Mouse (Mus musculus) liver, adult 2 months (tissue): ENCODE results near the gene Omt2b. TPM values are rescaled to one million over a fixed set of nuclear protein-coding genes. Genes with fewer than 3 reads are reported as not detected.
"Not testable (repeated sequence)": the region's sequence is repeated elsewhere in the genome, so short reads cannot be mapped to it uniquely, and the experiment has no call there.

ENCODE experiments used
- DNase-seq: peaks from one replicate; pipeline ENCODE4 v3.0.0-alpha.2; 2011; ENCODE audit warnings: low read depth, low spot score; ENCODE audit errors: extremely low read depth
- H3K27ac ChIP-seq: fragments of 200-500 bp; replicated peaks from 2 replicates; pipeline ENCODE4 v1.5.1; 2012; ENCODE audit warnings: low read depth, mild to moderate bottlenecking, control low read depth, inconsistent platforms, low read length; ENCODE audit not compliant: insufficient read depth
- H3K27me3 ChIP-seq: fragments of 200-500 bp; 2 replicates; pipeline ENCODE4 v1.6.1; 2012; ENCODE audit warnings: mild to moderate bottlenecking, moderate library complexity, low read length, inconsistent platforms; ENCODE audit not compliant: control insufficient read depth, insufficient read depth
- H3K36me3 ChIP-seq: fragments of 200-500 bp; 2 replicates; pipeline ENCODE4 v1.6.1; 2012; ENCODE audit warnings: low read length, inconsistent platforms; ENCODE audit not compliant: control insufficient read depth, insufficient read depth
- H3K4me1 ChIP-seq: fragments of 200-500 bp; 2 replicates; pipeline ENCODE4 v1.6.1; 2011; ENCODE audit warnings: low read length; ENCODE audit not compliant: control insufficient read depth, insufficient read depth
- H3K4me3 ChIP-seq: fragments of 200-500 bp; 2 replicates; pipeline ENCODE4 v1.5.1; 2011; ENCODE audit warnings: low read depth, mild to moderate bottlenecking, control low read depth, low read length, moderate library complexity; ENCODE audit not compliant: insufficient read depth
- H3K79me2 ChIP-seq: fragments of 200-500 bp; 2 replicates; pipeline ENCODE4 v1.6.1; 2012; ENCODE audit warnings: inconsistent platforms, mild to moderate bottlenecking, low read length, moderate library complexity; ENCODE audit not compliant: control insufficient read depth, insufficient read depth
- H3K9ac ChIP-seq: fragments of 200-500 bp; 2 replicates; pipeline ENCODE4 v1.6.1; 2012; ENCODE audit warnings: low read depth, mild to moderate bottlenecking, control low read depth, inconsistent platforms, low read length
- CTCF ChIP-seq: fragments of 200-500 bp; IDR thresholded peaks from 2 replicates; pipeline ENCODE4 v1.5.1; 2011; ENCODE audit warnings: low read depth, low read length, control low read depth
- POLR2A ChIP-seq: fragments of 200-500 bp; IDR thresholded peaks from 2 replicates; pipeline ENCODE4 v1.6.1; 2011; ENCODE audit warnings: low read length, control low read depth; ENCODE audit not compliant: insufficient read depth; ENCODE audit errors: extremely low read depth
- WGBS: fragments of 180-500 bp; shearing (Covaris S2); methylation state at CpG from one replicate; pipeline ENCODE4 v1.1.7; 2018; 5-methylcytosine and 5-hydroxymethylcytosine counted together
- polyA plus RNA-seq: library from polyadenylated mRNA; depleted of rRNA; stranded (reverse); fragments of >200 nt; gene quantifications from 2 replicates; pipeline ENCODE4 v1.2.3, GENCODE M21; 2012
- total RNA-seq: library from RNA; depleted of rRNA; stranded (reverse); fragments of >200 nt; gene quantifications from 2 replicates; pipeline ENCODE4 v1.2.3, GENCODE M21; 2014

Omt2b gene
- total and polyA plus RNA-seq, 2 experiments = not detected

- H3K27ac ChIP-seq = no peak overlapping the region
- H3K4me3 ChIP-seq = no peak overlapping the region
- no peak overlapping the region for H3K9ac ChIP-seq
- no peaks in the 10 kb centered on the region for H3K27me3 ChIP-seq
- DNase-seq = no peak
- H3K79me2 ChIP-seq = no peaks in the 10 kb centered on the region
- no peak for TF ChIP-seq CTCF
- no peak for TF ChIP-seq POLR2A
- 56% methylated on average over 2 of the region's 2 CpGs for WGBS
- no peaks in the 10 kb centered on the region for H3K36me3 ChIP-seq
- H3K4me1 ChIP-seq = no peaks in the 10 kb centered on the region
Observed at GRCm38 (mm10) chr9:78360484-78360872, 33.1 kb downstream of the Omt2b start.

GRCm38 (mm10) chr9:78363374-78363773 is 36.0 kb downstream of the Omt2b start:
- Histone ChIP-seq H3K27ac (no peak overlapping the region), H3K4me3 (no peak overlapping the region), H3K27me3 (no peaks in the 10 kb centered on the region), H3K36me3 (no peaks in the 10 kb centered on the region), H3K79me2 (no peaks in the 10 kb centered on the region), H3K9ac (no peak overlapping the region), H3K4me1 (no peaks in the 10 kb centered on the region)
- TF ChIP-seq POLR2A (no peak), CTCF (no peak)
- WGBS = 66% methylated on average over 6 of the region's 6 CpGs
- no peak for DNase-seq

DNA sequence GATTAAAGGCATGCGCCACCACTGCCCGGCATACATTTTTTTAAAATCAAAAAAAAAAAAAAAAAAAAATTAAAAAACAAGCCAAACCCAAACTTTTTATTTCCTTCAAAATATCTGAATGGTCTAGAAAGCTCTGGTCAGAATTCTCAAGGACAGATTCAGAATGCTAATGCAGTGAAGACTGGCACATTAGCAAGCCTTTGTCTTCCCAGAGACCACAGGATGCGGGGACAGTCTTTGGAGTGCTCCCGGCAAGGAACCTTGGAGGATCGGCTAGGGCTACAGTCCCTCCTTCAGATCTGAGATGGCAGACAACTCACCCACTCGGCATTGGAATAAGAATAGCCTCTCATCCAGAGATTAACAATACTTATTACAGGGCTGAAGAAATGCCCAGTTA is 37.3 kb downstream of the Omt2b start:
- 96% methylated on average over 6 of the region's 6 CpGs for WGBS
- no peaks in the 10 kb centered on the region for H3K27me3 ChIP-seq
- no peaks in the 10 kb centered on the region for H3K79me2 ChIP-seq
- no peaks in the 10 kb centered on the region for H3K36me3 ChIP-seq
- DNase-seq = no peak
- H3K9ac ChIP-seq = no peak overlapping the region
- no peak for TF ChIP-seq CTCF
- TF ChIP-seq POLR2A = no peak
- no peak overlapping the region for H3K27ac ChIP-seq
- H3K4me3 ChIP-seq = no peak overlapping the region
- no peaks in the 10 kb centered on the region for H3K4me1 ChIP-seq

DNA sequence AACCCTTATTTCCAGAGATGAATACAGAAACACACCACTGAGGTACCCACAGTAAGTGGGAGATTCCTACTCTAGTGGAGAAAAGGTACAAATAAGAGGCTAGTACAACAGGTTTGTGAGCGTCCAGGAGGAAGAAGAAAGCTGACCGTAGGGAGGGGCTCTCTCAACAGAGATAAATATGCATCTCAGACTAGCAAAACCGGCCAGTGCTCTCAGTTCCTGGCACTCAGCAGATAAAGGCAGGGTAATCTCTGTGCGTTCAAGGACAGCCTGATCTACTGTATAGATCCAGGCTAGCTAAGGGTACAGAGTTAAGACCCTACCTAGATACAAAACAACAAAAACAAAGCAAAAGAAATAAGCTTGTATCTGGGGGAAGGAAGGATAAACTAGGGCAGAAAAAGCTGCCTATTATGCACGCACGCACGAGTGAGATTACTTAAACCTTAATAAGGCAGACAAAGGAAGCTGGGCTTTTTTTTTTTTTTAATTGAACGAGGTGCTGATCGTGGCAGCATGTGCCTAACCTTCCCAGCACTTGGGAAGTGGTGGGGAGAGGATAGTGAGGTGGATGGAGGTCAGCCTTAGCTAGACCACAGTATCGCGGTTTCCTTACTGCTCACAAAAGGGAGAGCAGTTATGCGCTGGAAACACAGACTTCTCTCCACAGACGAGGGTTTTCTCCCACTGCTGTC is 38.6 kb downstream of the Omt2b start:
- Histone ChIP-seq H3K4me1 (no peaks in the 10 kb centered on the region), H3K79me2 (no peaks in the 10 kb centered on the region), H3K4me3 (no peak overlapping the region), H3K36me3 (no peaks in the 10 kb centered on the region), H3K27ac (no peak overlapping the region), H3K27me3 (no peaks in the 10 kb centered on the region), H3K9ac (no peak overlapping the region)
- 69% methylated on average over 13 of the region's 13 CpGs for WGBS
- DNase-seq = no peak
- no peak for TF ChIP-seq CTCF
- no peak for TF ChIP-seq POLR2A

DNA sequence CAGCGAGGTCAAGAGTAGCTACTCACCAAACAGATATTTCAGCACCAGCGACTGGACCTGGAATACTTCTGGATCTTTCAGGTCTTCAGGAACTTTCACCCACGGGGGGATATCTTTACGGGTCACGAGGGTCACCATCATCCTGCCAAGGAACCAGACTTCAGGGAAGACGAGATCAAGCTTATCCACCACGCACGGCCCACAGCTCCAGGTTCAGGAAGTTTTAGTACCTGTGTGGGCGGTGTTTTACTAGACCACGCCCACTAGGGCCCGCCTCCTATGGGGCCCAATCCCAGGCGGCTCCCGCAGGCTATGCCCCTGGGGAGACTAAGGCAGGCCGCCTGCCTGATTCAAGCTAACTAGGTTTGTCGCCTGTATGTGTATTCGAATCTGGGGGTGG is 40.6 kb downstream of the Omt2b start, which contains the start of gene Dppa5a:
Dppa5a (minus strand) TSS at position 219 of the 400 bp plus-strand sequence.
- H3K27me3 ChIP-seq = not testable (repeated sequence)

DNA sequence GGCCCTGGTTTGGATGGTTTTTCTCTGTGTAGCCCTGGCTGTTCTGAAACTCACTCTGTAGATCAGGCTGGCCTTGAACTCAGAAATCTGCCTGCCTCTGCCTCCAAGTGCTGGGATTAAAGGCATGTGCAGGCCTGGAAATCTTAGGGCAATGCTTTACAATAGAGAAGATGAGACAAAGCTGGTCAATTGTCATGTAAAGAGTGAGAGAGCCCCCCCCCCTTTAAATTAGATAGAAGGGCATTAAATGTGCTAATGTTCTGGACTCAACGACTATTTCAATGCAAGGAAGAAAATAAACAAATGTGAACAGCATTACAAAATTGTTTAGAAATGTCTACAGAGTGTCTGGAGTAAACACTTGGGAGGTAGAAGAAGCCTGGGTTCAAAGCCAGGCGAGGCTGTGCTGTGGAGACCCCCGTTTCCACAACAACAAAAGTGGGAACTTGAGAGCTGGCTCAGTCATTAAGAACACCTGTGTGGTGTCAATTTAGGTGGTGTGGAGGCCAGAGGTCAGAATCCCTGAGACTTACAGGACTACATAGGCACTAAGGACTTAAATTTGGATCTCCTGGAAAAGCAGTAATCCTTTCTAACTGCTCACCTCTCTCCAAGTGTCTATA is 41.4 kb downstream of the Omt2b start:
- H3K4me1 ChIP-seq = no peaks in the 10 kb centered on the region
- WGBS = 80% methylated on average over 3 of the region's 3 CpGs
- H3K79me2 ChIP-seq = no peaks in the 10 kb centered on the region
- H3K27ac ChIP-seq = no peak overlapping the region
- H3K9ac ChIP-seq = no peak overlapping the region
- H3K27me3 ChIP-seq = no peaks in the 10 kb centered on the region
- no peaks in the 10 kb centered on the region for H3K36me3 ChIP-seq
- no peak for DNase-seq
- TF ChIP-seq POLR2A (no peak), CTCF (no peak)
- no peak overlapping the region for H3K4me3 ChIP-seq

More for the DNA sequence above, 40.6 kb downstream of the Omt2b start, which contains the start of gene Dppa5a:
- not testable (repeated sequence) for H3K27ac ChIP-seq, H3K79me2 ChIP-seq, DNase-seq, H3K4me1 ChIP-seq, H3K9ac ChIP-seq, H3K4me3 ChIP-seq, H3K36me3 ChIP-seq
- 87% methylated on average over 16 of the region's 16 CpGs for WGBS
